Mouse (Mus musculus) erythroid progenitor cell, adult 5-6 weeks (primary cell): ENCODE measurements around the gene Il2ra. TPM values are rescaled to one million over a fixed set of nuclear protein-coding genes. Genes with fewer than 3 reads are reported as not detected.

Experiments
- ATAC-seq: replicated peaks from 2 replicates; pipeline ENCODE4 v1.8.0; 2016; ENCODE audit warnings: moderate number of reproducible peaks, mild to moderate bottlenecking, moderate TSS enrichment, inconsistent platforms; ENCODE audit not compliant: poor library complexity, low FRiP score, severe bottlenecking
- total RNA-seq, 2 experiments: library from RNA; stranded (forward) in 1 of 2; stranded (reverse) in 1 of 2; fragments of 150-400 nt in 1 of 2; fragments of 186-747, 209-891 nt in 1 of 2; gene quantifications; 2 replicates each; pipeline versions ENCODE4 v1.2.3 to v1.2.4; 2015 to 2017; ENCODE audit warnings: low replicate concordance in 2 of 2

Il2ra gene
- total RNA-seq, 2 experiments from 2014 or later = 1.3 to 14.7 TPM

DNA sequence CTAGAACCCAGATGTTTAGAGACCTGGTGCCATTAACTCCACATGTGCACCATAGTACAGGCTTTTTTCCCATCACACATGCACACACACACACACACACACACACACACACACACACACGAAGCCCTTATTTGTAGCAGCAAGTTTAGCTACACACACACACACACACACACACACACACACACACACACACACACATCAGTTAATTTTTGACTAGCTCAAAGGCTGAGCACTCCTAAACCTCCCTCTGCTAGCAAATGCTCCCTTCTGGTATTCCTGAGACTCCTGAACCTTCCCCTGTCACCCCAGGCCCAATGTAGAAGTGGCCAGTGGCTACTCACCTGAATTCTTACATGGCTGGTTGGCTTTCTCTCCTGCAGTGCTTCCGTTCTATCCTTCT, 51.5 kb downstream of the Il2ra start:
- ATAC-seq = no peak

DNA sequence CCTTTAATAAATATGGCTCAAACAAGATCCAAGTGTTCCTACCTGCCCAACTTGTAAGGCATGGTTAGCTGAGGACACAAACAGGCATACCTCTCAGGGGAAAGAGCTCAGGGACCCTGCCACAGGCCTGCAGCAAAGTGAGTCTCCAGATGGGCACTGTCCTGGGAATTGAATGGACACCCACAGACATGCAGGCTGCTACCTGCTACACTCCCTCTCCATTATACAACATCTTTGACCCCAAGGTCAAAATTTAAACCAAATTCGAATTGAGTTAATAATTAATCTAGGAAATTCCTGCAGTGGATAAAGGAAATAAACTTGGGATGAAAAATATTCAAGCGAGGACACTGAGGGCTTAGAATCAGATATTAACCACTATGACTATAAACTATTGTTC, 53.3 kb downstream of the Il2ra start:
- ATAC-seq = no peak

DNA sequence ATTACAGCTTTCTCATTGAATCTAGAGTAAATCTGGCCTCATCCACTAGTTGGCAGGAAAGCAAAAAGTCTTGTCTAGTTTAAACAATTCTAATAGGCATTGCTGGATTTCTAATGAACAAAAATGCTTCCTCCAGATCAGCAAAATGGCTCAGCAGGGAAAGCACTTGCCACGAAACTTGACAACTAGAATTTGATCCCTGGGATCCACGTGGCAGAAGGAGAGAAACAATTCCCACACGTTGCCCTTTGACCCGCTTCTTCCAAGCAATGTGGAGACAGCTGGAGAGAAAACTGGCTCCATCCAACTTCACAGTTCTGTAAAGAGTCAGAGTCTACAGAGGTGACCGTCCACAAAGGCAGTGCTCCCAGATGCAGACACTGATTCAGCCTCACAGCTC, 56.4 kb downstream of the Il2ra start:
- ATAC-seq = no peak

DNA sequence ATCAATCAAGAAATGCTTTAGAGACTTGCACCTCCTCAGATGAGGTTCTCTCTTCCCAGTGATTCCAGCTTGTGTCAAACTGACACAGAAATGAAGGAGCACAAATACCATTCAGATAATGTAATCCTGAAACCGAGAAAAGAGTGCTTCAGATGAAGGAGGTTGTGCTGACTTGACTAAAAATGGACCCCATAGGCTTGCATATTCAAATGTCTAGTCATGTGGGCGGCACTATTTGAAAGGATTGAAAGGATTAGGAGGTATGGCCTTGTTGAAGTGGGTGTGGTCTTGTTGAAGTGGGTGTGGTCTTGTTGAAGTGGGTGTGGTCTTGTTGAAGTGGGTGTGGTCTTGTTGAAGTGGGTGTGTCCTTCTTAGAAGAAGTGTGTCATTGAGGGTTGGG, 57.3 kb downstream of the Il2ra start:
- ATAC-seq = no peak

DNA sequence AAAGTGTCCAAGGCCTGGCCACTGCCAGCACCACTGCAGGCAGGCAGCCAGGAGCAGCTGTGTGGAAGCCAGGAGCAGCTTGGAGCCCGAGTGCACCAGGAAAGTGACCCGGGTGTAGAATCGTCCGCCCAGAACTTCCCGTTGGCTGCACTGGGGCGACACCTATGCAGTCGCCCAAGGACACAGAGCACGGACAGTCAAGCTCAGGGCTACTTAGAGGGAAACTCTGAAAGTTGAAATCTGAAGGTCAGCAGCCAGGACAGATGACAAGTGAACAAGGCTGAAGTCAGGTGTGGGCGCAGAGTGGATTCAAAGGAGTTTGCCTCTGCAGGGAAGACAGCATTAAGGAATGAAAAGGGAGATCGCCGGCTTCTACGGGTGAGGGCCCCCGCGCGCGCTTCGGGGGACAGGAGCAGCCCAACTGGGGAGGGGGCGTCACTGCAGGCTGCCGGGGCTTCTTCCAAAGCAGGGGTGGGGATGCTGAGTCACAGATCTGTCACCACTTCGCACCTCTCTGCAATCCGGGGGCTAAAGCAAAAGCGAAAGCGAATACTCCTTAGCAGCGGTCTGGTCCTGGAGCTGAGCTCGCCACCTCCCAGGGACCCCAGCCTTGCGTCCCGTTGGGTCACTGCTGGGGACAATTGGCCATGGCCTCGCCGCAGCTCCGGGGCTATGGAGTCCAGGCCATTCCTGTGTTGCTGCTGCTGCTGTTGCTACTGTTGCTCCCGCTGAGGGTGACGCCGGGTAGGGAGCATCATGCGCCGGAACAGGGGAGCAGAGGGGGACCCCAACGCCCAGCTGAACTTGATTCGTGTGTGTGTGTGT, 62.8 kb downstream of the Il2ra start, which contains the start of gene Il15ra:
Gene Il15ra, plus strand, starts transcription at position 90 of the 825 bp plus-strand sequence.
- ATAC-seq = peak; percentile 59

DNA sequence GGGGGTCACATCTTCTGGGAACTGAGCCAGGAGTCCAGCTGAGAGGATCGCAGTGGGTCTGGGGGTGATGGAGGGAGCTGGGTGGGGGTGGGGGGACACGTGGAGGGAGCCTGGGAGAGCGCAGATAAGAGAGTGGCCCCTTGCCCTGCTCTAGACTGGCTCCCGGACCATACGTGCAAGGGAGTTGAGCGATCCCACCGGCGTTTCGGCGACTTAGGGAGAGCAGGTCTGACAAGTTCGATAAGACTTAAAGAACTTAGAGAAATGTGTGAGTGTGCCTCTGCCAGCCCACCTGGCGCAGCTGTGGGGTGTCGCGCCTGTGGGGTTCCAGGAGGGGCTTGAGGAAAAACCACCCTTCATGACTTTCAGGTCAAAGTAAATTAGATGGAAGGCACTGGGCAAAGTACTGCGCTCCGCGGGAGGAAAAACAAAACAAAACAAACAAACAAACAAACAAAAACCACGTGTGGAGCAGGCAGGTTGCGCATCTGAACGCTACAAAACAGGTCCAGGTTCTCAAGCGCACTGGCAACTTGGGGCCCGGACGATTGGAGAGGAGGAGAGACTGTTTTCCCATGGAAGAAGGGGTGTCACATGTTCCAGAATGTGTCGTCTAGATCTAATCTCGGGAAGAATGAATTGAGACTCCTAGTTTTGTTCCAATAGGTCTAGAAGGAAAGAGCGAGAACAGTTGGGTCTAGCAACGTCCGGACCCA, 63.6 kb downstream of the Il2ra start:
- no peak for ATAC-seq

DNA sequence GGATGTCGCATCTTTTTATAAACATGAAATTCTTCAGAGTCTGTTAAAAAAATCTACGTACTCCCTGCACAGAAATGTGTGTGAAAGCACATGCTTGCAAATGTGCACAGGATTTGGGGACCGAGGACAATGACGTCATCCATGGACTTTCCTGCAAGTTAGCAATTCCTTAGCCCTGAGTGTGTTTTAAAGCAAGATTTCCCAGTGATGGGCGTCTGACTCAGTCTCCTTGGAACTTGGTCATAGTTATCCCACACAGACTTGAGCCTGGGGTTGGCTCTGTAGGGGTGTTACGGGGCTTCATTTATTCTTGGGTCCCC, 64.1 kb downstream of the Il2ra start:
- ATAC-seq = no peak

DNA sequence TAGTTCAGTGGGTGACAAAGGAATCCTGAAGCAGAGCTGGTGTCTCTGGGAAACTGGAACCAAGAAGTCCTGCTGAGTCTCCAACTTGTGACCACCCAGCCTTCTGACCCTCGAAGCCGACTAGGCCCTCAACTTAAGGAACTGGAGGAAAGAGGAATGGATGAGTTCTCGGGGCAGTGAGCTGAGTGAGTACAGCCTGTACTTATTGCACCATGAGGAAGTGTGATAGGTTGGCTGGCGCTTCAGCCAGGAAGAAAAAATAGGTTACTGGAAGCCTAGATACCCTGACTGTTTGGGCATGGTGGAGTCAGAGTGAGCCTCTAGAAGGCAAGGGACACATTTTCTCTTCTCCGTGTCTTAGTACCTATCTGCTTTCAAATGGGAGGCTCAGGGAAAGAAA, 65.9 kb downstream of the Il2ra start:
- no peak for ATAC-seq

DNA sequence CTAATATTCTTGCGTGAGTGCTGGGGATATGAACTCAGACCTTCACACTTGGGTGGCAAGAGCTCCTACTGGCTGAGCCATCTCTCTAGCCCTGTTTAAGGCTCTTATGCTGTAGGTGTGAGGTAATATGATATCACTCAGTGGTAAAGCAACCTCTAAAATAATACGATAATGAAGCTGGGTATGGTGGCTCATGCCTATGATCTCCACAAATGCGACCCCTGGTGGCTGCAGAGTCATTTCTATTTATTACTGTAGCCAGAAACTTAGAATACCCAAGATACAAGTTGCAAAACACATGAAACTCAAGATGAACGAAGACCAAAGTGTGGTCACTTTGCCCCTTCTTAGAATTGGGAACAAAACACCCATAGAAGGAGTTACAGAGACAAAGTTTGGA, 67.5 kb downstream of the Il2ra start:
- 0 out of 2 replicates have a peak, but pooled peaks have one; percentile 45 for ATAC-seq

DNA sequence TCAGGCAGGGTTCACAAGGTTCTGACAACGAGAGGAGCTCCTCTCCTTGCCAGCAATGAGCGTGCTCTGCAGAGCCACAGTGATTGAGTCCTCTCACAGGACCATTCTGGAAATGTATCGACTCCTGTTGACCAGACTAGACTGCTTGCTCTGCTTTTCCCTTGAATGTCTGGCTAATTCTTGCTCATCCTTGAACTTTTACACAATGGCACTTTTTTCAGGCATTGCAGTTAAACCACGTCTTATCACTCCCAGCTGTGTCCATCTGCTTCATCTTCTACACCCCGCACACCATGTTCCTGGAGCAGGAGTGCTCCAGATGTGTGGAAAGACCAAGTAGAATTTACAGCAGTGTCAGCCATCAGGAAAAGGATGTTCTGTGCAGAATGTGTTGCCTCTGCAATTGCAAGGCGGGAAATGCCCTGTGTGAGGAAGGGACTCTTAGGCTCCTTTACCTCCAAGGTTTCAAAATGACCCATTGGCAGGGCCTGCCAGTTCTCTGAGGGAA, 69.9 kb downstream of the Il2ra start:
- ATAC-seq = no peak

DNA sequence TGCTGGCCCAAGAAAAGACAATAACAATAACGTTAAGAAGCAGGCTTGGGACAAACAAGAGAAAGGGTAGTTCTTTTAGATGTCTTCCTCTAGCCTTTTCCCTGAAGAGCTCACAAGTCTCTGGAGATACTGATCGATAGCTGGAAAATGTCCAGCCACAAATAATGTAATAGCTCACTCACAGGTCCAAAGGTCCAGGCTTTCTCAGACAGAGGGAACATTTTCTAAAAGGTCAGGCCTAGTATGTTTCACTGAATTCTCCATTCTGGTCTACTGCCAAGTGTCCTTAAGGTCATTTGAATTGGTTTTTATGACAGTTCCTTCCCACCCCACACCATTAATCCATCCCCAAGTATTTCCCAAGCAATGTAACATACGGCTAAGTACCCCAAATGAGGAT, 70.4 kb downstream of the Il2ra start:
- no peak for ATAC-seq

DNA sequence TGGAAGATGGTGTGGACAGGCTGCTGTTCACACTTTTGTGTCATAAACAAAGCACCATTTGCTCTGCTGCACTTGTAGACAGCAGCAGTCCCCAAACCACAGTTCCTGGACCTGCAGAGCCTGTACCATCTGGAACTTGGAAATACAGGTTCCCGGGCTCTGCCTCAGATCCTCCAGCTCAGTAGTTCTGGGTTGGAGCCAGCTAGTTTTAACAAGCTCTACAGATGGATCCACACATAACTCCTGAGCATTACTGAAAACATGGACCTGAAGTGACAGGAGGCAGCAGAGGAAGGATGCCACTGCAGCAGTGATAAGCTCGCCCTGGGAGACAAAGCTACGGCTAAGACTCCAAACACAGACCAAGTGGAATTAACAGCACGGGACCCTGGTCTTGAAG, 71.9 kb downstream of the Il2ra start:
- no peak for ATAC-seq

DNA sequence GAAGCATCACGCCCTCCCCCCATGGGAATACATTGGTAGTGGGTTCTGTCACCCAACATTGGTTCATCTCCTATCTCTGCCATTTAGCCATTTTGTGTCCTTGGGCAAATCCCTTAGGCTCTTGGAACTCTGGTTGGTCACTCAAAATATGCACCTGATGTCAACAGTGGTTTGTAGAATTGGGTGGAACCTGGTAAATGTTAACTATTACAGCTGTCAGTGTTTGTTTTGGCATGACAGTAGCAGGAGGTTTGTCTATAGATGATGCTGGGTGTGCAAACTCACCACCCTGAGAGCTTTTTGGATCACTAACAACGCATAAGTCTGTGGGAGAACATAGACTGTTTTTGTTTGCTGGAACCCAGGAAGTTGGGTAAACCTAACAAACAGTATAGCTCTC, 76.0 kb downstream of the Il2ra start:
- ATAC-seq = no peak

DNA sequence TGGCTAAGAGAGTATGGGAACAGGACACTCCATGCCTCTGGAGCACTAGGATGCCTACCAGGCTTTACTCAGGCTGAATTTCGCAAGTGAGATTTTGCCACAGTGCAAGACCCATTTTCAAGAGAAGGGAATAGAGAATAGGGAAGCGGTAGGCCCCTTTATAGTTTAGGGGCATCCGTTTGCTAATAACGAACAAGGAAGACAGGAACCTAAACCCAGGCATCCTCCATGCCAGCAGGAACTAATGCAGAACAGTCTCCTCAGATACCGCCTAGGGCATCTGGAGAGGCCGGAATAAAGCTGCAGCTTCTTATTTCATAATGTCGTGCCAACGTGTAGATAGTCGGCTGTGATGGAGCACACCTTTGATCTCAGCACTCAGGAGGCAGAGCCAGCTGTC, 80.0 kb downstream of the Il2ra start:
- no peak for ATAC-seq

DNA sequence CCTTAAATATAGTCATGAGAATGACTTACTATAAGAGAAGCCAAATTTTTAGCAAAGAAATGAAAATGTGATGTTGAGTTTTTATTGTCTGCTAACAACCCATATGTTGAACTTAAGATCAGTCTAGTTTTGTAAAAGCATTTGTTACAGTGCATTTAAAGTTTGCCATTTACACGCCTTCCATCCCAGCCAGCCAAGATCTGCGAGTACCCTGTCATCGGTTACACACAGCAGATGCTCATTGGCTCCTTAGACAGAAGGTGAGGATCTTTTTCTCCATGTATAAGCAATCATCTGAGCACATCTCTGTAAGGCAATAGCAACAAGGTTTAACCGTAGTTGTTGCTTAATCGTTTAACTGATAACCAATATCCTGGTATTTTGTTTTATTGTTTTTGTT, 85.0 kb downstream of the Il2ra start:
- ATAC-seq = no peak

DNA sequence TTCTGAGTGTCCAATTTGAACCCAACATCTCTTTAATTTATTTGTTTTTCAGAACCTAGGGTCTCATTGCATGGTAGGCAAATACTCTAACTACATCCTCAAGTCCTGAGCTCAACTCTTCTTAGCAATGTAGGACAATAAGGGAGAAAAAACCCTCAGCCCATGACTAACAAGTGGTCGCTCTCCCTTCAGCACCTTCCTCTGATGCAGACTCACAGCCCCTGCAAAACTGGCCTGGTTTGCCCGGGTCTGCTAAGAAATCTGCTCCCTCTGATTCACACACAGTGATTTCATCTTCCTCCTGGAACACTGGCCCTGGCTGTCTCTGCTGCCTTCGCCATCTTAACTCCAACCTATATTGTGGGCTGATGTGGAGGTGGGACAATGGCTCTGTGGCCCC, 86.5 kb downstream of the Il2ra start:
- no peak for ATAC-seq

DNA sequence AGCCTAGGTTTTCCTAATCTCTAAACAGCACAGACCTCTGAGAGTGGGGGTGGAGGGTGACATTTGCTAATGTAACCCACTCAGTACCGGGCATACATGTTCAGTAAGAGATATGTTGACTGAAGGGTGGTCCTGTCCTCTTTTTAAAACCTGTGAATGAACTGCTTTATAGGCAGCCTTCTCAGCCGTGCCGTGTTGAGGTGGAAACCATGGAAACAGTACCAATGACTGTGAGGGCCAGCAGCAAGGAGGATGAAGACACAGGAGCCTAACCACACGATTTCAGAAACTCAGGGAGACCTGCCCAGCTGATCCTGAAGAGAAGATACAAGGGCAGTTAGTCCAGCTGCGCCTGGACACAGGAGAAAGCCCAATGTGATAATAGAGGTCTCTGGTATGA, 90.4 kb downstream of the Il2ra start:
- ATAC-seq = no peak

DNA sequence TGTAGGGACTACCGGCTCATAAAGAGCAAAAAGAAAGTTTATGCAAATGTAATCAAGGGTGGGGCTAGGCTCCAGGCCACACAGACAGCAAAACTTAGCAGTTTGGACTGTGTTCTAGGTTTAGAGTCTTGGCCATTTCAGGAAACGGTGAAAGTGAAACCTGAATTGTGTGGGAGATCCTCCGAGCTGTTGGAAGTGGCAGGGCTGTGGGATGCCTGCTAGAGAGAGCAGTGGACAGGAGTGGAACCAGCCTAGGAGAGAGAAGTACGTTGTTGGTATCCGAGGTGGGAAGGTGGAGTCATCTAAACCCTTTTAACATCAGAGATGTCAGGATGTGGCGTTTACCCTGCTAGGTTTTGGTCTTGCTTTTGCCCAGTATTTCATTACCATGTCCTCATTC, 93.2 kb downstream of the Il2ra start:
- no peak for ATAC-seq

DNA sequence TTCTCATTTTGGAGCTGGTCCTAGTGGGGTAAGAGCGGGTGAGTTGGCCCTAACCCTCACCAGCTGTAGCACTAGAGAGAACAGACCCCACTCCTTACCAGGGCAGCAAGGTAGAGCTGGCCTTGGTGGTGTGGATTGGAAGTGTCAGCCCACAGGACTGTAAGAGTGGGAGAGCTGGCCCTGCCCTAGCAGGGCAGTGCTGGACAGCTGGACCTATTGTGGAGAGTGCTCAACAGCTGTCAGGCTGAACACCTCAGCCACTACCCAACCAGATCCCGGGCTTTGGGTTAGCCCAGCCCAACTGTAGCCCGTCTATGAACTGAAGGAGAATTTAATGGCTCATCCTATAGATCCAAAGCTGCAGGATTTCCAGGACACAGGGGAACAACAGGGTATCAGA, 96.2 kb downstream of the Il2ra start:
- no peak for ATAC-seq

DNA sequence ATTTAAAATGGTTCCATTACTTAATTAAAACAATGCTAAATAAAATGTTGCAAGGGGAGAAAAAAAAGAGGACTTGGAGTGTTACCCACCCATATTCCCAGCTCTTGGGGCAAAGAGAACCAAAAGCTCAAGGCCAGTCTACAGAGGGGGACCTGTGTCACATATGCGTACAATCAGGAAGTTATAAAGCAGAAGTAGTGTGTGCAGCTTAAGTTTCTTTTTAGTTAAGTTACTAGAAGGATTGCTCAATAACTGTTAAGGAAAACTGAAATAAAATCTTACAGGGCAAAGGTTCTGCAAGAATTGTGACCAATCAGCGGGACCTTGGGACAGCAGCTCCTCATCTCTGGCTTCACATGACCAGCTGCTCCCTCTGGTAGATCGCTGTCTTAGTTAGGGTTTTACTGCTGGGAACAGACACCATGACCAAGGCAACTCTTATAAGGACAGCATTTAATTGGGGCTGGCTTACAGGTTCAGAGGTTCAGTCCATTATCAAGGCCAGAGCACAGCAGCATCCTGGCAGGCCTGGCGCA, 97.0 kb downstream of the Il2ra start:
- ATAC-seq = no peak
